Mouse (Mus musculus) midbrain, postnatal 0 days (tissue): ENCODE data around the gene Serpina9. TPM values are rescaled to one million over a fixed set of nuclear protein-coding genes. Genes with fewer than 3 reads are reported as not detected.
A peak's percentile ranks its signal among the peaks of the same experiment; 100 is the strongest.

Experiments
- ATAC-seq: fragments of 200-750 bp; cut with Nextera tagmentation; 2 replicates; pipeline ENCODE4 v1.8.0; 2017; ENCODE audit warnings: moderate number of reproducible peaks, mild to moderate bottlenecking, moderate TSS enrichment, moderate library complexity; ENCODE audit not compliant: low FRiP score
- DNase-seq: peaks from one replicate; pipeline ENCODE4 v3.0.0-alpha.2; 2015; ENCODE audit warnings: low spot score
- H3K27ac ChIP-seq: fragments of 300-500 bp; sonication (generic); 2 replicates; pipeline ENCODE4 v1.5.1; 2014; ENCODE audit warnings: low read depth, mild to moderate bottlenecking, low read length, mixed read lengths
- H3K27me3 ChIP-seq: fragments of 300-500 bp; sonication (generic); 2 replicates; pipeline ENCODE4 v1.6.1; 2014; ENCODE audit warnings: low read length, control low read depth, mixed read lengths; ENCODE audit not compliant: insufficient read depth
- H3K36me3 ChIP-seq: fragments of 300-500 bp; sonication (generic); 2 replicates; pipeline ENCODE4 v1.6.1; 2014; ENCODE audit warnings: low read length, control low read depth, mixed read lengths; ENCODE audit not compliant: insufficient read depth
- H3K4me1 ChIP-seq: fragments of 300-500 bp; sonication (generic); 2 replicates; pipeline ENCODE4 v1.6.1; 2014; ENCODE audit warnings: mild to moderate bottlenecking, control low read depth, antibody characterized with exemption, low read length, mixed read lengths; ENCODE audit not compliant: insufficient read depth
- H3K4me2 ChIP-seq: fragments of 300-500 bp; sonication (generic); 2 replicates; pipeline ENCODE4 v1.6.1; 2014; ENCODE audit warnings: low read depth, mild to moderate bottlenecking, low read length, mixed read lengths; ENCODE audit not compliant: poor library complexity, severe bottlenecking
- H3K4me3 ChIP-seq: fragments of 300-500 bp; sonication (generic); 2 replicates; pipeline ENCODE4 v1.5.1; 2014; ENCODE audit warnings: low read depth, mild to moderate bottlenecking, low read length, moderate library complexity
- H3K9ac ChIP-seq: fragments of 300-500 bp; sonication (generic); replicated peaks from 2 replicates; pipeline ENCODE4 v1.6.1; 2014; ENCODE audit warnings: mild to moderate bottlenecking, low read length, moderate library complexity, mixed read lengths; ENCODE audit not compliant: poor library complexity, severe bottlenecking
- H3K9me3 ChIP-seq: fragments of 300-500 bp; sonication (generic); 2 replicates; pipeline ENCODE4 v1.6.1; 2016; ENCODE audit warnings: low read length, control low read depth
- CTCF ChIP-seq: IDR thresholded peaks from 2 replicates; pipeline ENCODE4 v1.5.1; 2016; ENCODE audit warnings: antibody characterized with exemption, mild to moderate bottlenecking
- WGBS: fragments of 180-500 bp; shearing (Covaris S2); extraction: QIAGEN DNeasy Blood & Tissue Kit; methylation state at CpG from one replicate; pipeline ENCODE4 v1.1.7; 2014; 5-methylcytosine and 5-hydroxymethylcytosine counted together
- polyA plus RNA-seq: library from polyadenylated mRNA; unstranded; fragments of >200 nt; fragmentation: Nextera tagmentation; extraction: Ambion mirVana; gene quantifications from 2 replicates; pipeline ENCODE4 v1.2.1, GENCODE M21; 2015
- total RNA-seq: library from RNA; depleted of rRNA; stranded (reverse); fragments of >200 nt; gene quantifications from 2 replicates; pipeline ENCODE4 v1.2.3, GENCODE M21; 2014; rRNA removed

Serpina9 gene
- total RNA-seq (0.85 TPM in 1 of 2 replicates, not detected in the other), polyA plus RNA-seq (0.14 and 0.22 TPM in 2 replicates)

DNA sequence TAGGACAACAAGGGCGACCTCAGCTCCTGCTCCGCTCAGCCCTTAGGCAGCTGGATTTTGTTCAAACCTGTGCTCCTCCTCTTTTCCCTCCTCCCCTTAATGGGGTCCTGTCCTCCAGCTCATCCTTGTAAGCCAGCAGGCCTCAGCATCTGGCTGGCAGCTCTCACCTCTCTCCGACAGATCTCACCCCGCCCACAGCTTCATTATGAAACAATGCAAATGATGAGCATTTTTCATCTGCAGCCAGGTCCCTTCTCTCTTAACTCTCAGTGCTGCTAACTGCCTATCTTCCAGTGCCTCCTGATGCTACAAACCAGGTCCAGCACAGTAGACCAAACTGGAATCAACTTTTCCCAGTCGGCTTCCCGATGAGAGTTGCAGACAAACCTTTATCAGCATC is at the start of gene Serpina9:
Gene Serpina9, minus strand, starts transcription at position 136 of the 400 bp plus-strand sequence.
- ATAC-seq (no peak), DNase-seq (no peak)
- no peaks in the 10 kb centered on the region for H3K4me1 ChIP-seq
- 91% methylated on average over 6 of the region's 6 CpGs for WGBS
- no peaks in the 10 kb centered on the region for H3K27me3 ChIP-seq
- H3K36me3 ChIP-seq: no peaks in the 10 kb centered on the region
- H3K4me3 ChIP-seq: no peak within 1 kb of the TSS
- H3K9ac ChIP-seq: no peak within 1 kb of the TSS
- H3K9me3 ChIP-seq: no peaks in the 10 kb centered on the region
- no peak within 1 kb of the TSS for H3K27ac ChIP-seq
- no peak for TF ChIP-seq CTCF
- H3K4me2 ChIP-seq: no peak within 1 kb of the TSS

DNA sequence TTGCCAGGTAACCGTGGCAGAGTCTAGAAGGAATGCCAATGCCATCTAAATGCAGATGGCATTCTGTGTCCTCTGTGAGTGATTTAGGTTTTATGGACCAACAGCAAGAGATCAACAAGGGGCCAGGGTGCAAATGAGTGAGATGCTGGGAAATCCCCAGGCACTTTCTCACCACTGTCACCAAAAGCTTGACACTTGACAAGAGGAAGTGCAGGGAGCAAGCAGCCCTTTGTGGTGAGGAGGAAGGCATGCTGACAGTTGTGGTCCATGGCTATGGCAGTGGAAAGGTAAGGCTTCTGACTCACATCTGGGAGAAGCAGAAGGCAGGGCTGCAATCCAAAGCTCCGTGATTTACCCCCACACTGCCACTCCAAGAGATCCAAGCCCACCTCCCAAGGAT is 48.3 kb upstream of the Serpina9 start:
- peak; percentile 24 for DNase-seq
- TF ChIP-seq CTCF: no peak
- H3K9ac ChIP-seq: no peak overlapping the region
- H3K4me3 ChIP-seq: no peak overlapping the region
- no peaks in the 10 kb centered on the region for H3K36me3 ChIP-seq
- H3K4me1 ChIP-seq: peaks cover 5% of the 10 kb centered on the region; the same call in 1 of the 2 replicates
- no peaks in the 10 kb centered on the region for H3K27me3 ChIP-seq
- 55% methylated on average over 2 of the region's 2 CpGs for WGBS
- H3K9me3 ChIP-seq: no peaks in the 10 kb centered on the region
- H3K4me2 ChIP-seq: no peak overlapping the region
- no peak for ATAC-seq
- H3K27ac ChIP-seq: no peak overlapping the region

DNA sequence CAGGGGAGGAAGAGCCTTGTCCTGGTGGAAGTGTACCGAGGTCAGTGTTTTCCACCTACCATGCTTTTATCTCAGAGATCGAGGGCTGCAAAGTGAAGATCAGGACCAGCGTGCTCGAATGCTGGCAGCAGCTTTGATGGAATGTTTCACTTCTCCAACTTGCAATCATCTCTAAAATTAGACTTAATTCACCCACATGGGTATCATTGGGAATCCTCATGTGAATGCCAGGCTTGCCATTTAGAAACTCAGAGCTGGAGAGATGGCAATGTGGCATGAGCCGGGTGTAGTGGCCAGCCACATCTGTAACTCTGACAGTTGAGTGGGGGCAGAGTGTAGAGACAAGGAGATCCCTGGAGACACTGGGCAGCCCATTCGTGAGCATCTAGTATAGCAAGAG is 46.6 kb upstream of the Serpina9 start:
- TF ChIP-seq CTCF: no peak
- Histone ChIP-seq H3K9ac (no peak overlapping the region), H3K4me2 (no peak overlapping the region), H3K4me3 (no peak overlapping the region), H3K27me3 (no peaks in the 10 kb centered on the region), H3K4me1 (peaks cover 5% of the 10 kb centered on the region; the same call in 1 of the 2 replicates), H3K27ac (no peak overlapping the region), H3K36me3 (no peaks in the 10 kb centered on the region), H3K9me3 (no peaks in the 10 kb centered on the region)
- ATAC-seq (no peak), DNase-seq (no peak)
- 80% methylated on average over 6 of the region's 6 CpGs for WGBS

DNA sequence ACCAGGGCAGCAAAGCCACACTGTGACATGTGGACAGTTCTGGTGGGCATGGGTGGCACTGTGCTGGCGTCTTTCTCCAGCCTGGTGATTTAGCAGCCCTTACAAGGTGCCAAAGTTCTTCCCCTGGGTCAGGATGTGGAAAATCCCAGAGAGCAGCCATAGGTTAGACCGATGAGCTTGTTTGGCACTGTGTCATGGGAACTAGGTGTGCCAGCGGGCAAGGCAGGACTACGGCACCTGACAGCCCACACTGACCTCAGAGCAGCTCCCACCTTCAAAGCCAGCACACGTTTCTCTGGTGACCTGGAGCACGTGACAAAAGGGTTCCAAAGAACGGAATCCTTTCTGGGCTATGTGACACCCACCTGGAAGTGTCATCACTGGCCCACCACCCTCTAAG is 44.0 kb upstream of the Serpina9 start:
- 83% methylated on average over 7 of the region's 7 CpGs for WGBS
- H3K9ac ChIP-seq: no peak overlapping the region
- DNase-seq (no peak), ATAC-seq (no peak)
- H3K4me2 ChIP-seq: no peak overlapping the region
- no peaks in the 10 kb centered on the region for H3K9me3 ChIP-seq
- TF ChIP-seq CTCF: no peak
- no peaks in the 10 kb centered on the region for H3K36me3 ChIP-seq
- H3K4me1 ChIP-seq: peaks cover 5% of the 10 kb centered on the region; the same call in 1 of the 2 replicates
- no peaks in the 10 kb centered on the region for H3K27me3 ChIP-seq
- no peak overlapping the region for H3K4me3 ChIP-seq
- H3K27ac ChIP-seq: no peak overlapping the region

DNA sequence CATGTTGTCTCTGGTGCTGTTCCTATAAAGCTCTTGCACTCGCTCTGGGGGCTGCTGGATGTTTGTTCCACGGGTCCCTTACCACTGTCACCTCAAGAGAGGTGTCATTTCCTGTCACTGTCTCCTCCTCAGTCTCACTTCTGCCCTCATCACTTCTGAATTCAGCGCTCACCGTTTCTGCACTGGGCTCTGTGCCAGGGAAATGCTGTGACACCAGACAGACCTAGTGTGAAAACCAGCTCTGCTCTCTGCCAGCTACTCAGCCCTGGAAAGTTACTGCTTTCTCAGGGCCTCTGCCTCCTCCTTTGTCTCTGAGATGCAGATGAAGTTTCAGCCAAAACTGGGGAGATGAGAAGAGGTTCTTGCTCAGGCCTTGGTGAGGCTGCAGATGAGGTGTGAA is 43.5 kb upstream of the Serpina9 start:
- TF ChIP-seq CTCF: no peak
- Histone ChIP-seq H3K27ac (no peak overlapping the region), H3K9ac (no peak overlapping the region), H3K27me3 (no peaks in the 10 kb centered on the region), H3K4me3 (no peak overlapping the region), H3K4me1 (peaks cover 5% of the 10 kb centered on the region; the same call in 1 of the 2 replicates), H3K9me3 (no peaks in the 10 kb centered on the region), H3K36me3 (no peaks in the 10 kb centered on the region), H3K4me2 (no peak overlapping the region)
- ATAC-seq (no peak), DNase-seq (peak; percentile 45)
- WGBS: 51% methylated on average over 4 of the region's 4 CpGs

DNA sequence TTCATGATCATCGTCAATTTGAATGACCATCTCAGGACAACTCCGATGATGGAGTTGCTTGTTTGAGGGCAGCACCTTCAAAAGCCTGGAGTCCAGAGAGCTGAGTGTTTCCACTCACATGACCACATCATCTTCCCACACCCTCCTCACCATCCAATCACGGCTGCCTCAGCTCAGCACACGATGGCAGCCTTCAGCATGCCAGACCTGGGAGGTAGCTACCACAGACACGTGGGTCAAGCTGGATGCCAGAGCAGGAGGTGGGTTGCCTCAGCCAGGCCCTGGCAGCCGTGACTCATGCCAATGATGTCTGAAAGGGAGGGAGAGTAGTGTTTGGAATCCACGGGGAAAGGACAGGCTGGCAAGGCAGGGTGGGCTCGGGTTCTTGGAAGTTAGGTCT is 42.2 kb upstream of the Serpina9 start:
- no peak overlapping the region for H3K9ac ChIP-seq
- no peaks in the 10 kb centered on the region for H3K4me1 ChIP-seq
- H3K36me3 ChIP-seq: no peaks in the 10 kb centered on the region
- no peak overlapping the region for H3K4me2 ChIP-seq
- WGBS: 85% methylated on average over 8 of the region's 8 CpGs
- H3K9me3 ChIP-seq: no peaks in the 10 kb centered on the region
- no peak overlapping the region for H3K4me3 ChIP-seq
- DNase-seq: no peak
- no peak overlapping the region for H3K27ac ChIP-seq
- no peak for ATAC-seq
- no peaks in the 10 kb centered on the region for H3K27me3 ChIP-seq
- no peak for TF ChIP-seq CTCF
